Mouse (Mus musculus) c-Kit-positive CD71-positive TER-119-negative erythroid progenitor cells, embryonic 14.5 days (primary cell): ENCODE results near the gene Btbd35f17.
"Not testable (repeated sequence)": the region's sequence is repeated elsewhere in the genome, so short reads cannot be mapped to it uniquely, and the experiment has no call there.

Source experiments
- DNase-seq: peaks from one replicate; pipeline ENCODE4 v3.0.0-alpha.2; 2013; ENCODE audit warnings: low read depth

Btbd35f17 gene

DNA sequence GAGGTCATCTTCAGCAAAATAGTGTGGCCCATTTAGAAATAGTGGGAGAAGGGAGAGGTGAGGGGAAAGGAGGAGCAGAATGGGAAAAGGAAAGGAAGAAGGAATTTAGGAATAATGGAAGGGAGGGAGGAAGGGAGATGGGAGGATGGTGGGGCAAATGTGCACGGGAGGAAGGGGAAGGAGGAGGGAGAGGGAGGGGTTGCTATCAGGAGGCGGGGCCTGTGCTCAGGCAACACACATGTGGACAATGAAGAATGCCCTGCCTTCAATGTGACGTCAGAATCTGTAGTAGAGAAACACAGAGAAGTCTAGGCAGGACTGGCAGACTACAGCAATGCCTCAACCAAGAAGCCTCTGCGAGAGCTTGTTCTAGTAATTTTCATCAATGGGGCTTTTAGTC is at the start of gene Btbd35f17:
Gene Btbd35f17 (plus strand): TSS at position 301 of the 400 bp plus-strand sequence.
- DNase-seq, result not testable (repeated sequence)
